Mouse (Mus musculus): ENCODE measurements at regions not wholly inside any gene's neighbourhood (a gene's known extent, or its start where the extent isn't known, plus 50 kb on each side); places are given as distances from the start of the nearest gene placed in this dataset.

GRCm38 (mm10) chr3:21218936-21219335 lies 852.0 kb upstream of the Agtr1b start:
- no peak for DNase-seq (ENCODE audit: inconsistent age in 2 of 2, low spot score in 1 of 2)

GRCm38 (mm10) chr3:21241184-21241583 lies 835.3 kb upstream of the Tbl1xr1 start:
- no peak for DNase-seq (ENCODE audit: inconsistent age in 2 of 2, low spot score in 1 of 2)

GRCm38 (mm10) chr3:21256129-21256760 lies 820.2 kb upstream of the Tbl1xr1 start:
- no peak for DNase-seq (ENCODE audit: inconsistent age in 2 of 2, low spot score in 1 of 2)

- no peak for DNase-seq (ENCODE audit: inconsistent age in 2 of 2, low spot score in 1 of 2)
Observed at GRCm38 (mm10) chr3:21263317-21263716, 813.1 kb upstream of the Tbl1xr1 start.

- peak in 1 of 2 experiments; percentile 26 for DNase-seq (ENCODE audit: inconsistent age in 2 of 2, low spot score in 1 of 2)
Observed at GRCm38 (mm10) chr3:21265491-21265890, 811.0 kb upstream of the Tbl1xr1 start.

- peak; percentile 85 to 90 for DNase-seq (ENCODE audit: inconsistent age in 2 of 2, low spot score in 1 of 2)
Observed at GRCm38 (mm10) chr3:21268429-21269129, 807.9 kb upstream of the Tbl1xr1 start.

GRCm38 (mm10) chr3:21269130-21269440 lies 807.4 kb upstream of the Tbl1xr1 start:
- DNase-seq (ENCODE audit: inconsistent age in 2 of 2, low spot score in 1 of 2), result peak in 1 of 2 experiments; percentile 38

GRCm38 (mm10) chr3:21270788-21271187 lies 805.7 kb upstream of the Tbl1xr1 start:
- DNase-seq (ENCODE audit: inconsistent age in 2 of 2, low spot score in 1 of 2), result no peak

GRCm38 (mm10) chr3:21272219-21272618 lies 804.2 kb upstream of the Tbl1xr1 start:
- DNase-seq (ENCODE audit: inconsistent age in 2 of 2, low spot score in 1 of 2), result peak; percentile 48 to 82

- no peak for DNase-seq (ENCODE audit: inconsistent age in 2 of 2, low spot score in 1 of 2)
Observed at GRCm38 (mm10) chr3:21292774-21293173, 783.7 kb upstream of the Tbl1xr1 start.

- no peak for DNase-seq (ENCODE audit: inconsistent age in 2 of 2, low spot score in 1 of 2)
Observed at GRCm38 (mm10) chr3:21293308-21293707, 783.1 kb upstream of the Tbl1xr1 start.

GRCm38 (mm10) chr3:21294776-21295175 lies 781.7 kb upstream of the Tbl1xr1 start:
- DNase-seq (ENCODE audit: inconsistent age in 2 of 2, low spot score in 1 of 2), result no peak

GRCm38 (mm10) chr3:21296581-21297110 lies 779.8 kb upstream of the Tbl1xr1 start:
- no peak for DNase-seq (ENCODE audit: inconsistent age in 2 of 2, low spot score in 1 of 2)

GRCm38 (mm10) chr3:21325329-21325896 lies 751.0 kb upstream of the Tbl1xr1 start:
- peak in 1 of 2 experiments; percentile 20 for DNase-seq (ENCODE audit: inconsistent age in 2 of 2, low spot score in 1 of 2)

GRCm38 (mm10) chr3:21341916-21342315 lies 734.5 kb upstream of the Tbl1xr1 start:
- DNase-seq (ENCODE audit: inconsistent age in 2 of 2, low spot score in 1 of 2), result no peak

- no peak for DNase-seq (ENCODE audit: inconsistent age in 2 of 2, low spot score in 1 of 2)
Observed at GRCm38 (mm10) chr3:21343095-21343494, 733.4 kb upstream of the Tbl1xr1 start.

- DNase-seq (ENCODE audit: inconsistent age in 2 of 2, low spot score in 1 of 2), result peak in 1 of 2 experiments; percentile 44
Observed at GRCm38 (mm10) chr3:21349421-21349820, 727.0 kb upstream of the Tbl1xr1 start.

- DNase-seq (ENCODE audit: inconsistent age in 2 of 2, low spot score in 1 of 2), result no peak
Observed at GRCm38 (mm10) chr3:21356150-21356549, 720.3 kb upstream of the Tbl1xr1 start.

GRCm38 (mm10) chr3:21356831-21357712 lies 719.4 kb upstream of the Tbl1xr1 start:
- peak in 1 of 2 experiments; percentile 36 for DNase-seq (ENCODE audit: inconsistent age in 2 of 2, low spot score in 1 of 2)

- DNase-seq (ENCODE audit: inconsistent age in 2 of 2, low spot score in 1 of 2), result no peak
Observed at GRCm38 (mm10) chr3:21358068-21358467, 718.4 kb upstream of the Tbl1xr1 start.

- no peak for DNase-seq (ENCODE audit: inconsistent age in 2 of 2, low spot score in 1 of 2)
Observed at GRCm38 (mm10) chr3:21361069-21361468, 715.4 kb upstream of the Tbl1xr1 start.
